ENCODE assay signal across 8 mouse cellular contexts in the genomic region with DNA sequence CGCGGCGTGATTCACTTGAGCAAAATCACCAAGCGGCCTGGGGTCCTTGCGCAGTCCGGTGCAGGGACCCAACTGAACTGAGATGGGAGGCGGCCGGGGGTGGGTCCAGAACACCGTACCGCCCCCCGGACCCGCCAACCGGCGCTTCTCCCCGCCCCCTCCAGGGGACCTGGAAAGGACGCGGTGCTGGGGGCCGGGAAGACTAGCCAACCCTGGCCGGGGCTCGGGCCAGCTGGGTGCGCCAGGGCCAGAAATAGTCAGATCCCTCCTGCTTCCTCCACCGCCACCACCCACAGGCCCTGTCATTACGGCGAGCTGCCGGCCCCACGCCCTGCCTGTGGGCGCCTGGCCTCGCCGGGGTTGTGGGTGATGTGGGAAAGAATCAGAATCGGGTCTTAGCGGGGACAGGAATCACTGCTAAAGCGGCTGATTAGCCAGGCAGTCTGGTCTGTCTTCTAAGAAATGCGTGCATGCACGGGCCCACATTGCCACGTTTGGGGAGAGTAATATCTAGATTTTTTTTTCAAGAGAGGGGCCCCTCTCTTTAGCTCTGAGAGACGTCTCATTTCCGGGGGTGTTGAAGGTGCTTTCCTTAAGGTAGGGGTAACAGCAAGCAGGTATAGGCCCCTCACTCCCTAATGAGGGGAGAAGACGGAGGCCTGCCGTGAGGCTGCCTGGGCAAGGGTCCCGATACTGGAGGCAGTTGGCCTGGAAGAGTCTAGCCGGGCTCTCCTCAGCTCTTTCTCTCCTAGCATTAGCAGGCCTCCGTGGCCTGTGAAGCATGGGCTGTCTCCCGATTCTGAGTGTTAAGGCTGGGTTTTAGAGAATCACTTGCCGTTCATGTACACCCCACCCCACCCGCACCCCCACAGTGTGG. TPM values are rescaled to one million over a fixed set of nuclear protein-coding genes. Genes with fewer than 3 reads are reported as not detected.
DNase-seq lines count a peak whose midpoint lies in the region; ATAC-seq lines count a peak whose summit lies in the region.

Plcd1 (minus strand) TSS at position 84 of the 877 bp plus-strand sequence.

- peak; percentile 76 for ATAC-seq in hindbrain, embryonic 11.5 days (ENCODE audit: low FRiP score)
- ATAC-seq in lung, embryonic 16.5 days (ENCODE audit: low read depth) = peak; percentile 91

- DNase-seq in NIH3T3 (ENCODE audit: low read depth) = peak; percentile 85
- peak; percentile 88 to 94 for DNase-seq in cerebellum, postnatal 14 days
- DNase-seq in frontal cortex, postnatal 25 days (ENCODE audit: low spot score in 2 of 2) = peak; percentile 52 to 69
- peak; percentile 79 for DNase-seq in hindbrain, embryonic 11.5 days (ENCODE audit: low spot score)
- DNase-seq in layer of hippocampus, postnatal 14 days (ENCODE audit: low spot score in 2 of 2) = peak; percentile 84 to 92
- DNase-seq in retina, embryonic 14.5 days (ENCODE audit: low spot score) = peak; percentile 65
- DNase-seq in yolk sac, embryonic 10.5 days (ENCODE audit: low spot score) = peak; percentile 89

- H3K27ac ChIP-seq in hindbrain, embryonic 11.5 days (ENCODE audit: low read depth, low read length) = no peak within 1 kb of the TSS
- peak within 1 kb of the TSS; percentile 65 for H3K27ac ChIP-seq in lung, embryonic 16.5 days (ENCODE audit: low read length)

- H3K36me3 ChIP-seq in hindbrain, embryonic 11.5 days (ENCODE audit: control insufficient read depth, insufficient read depth, low read length) = no peaks in the 10 kb centered on the region
- H3K36me3 ChIP-seq in lung, embryonic 16.5 days (ENCODE audit: control insufficient read depth, insufficient read depth, low read length) = no peaks in the 10 kb centered on the region

- H3K27me3 ChIP-seq in hindbrain, embryonic 11.5 days (ENCODE audit: control insufficient read depth, insufficient read depth, low read length) = peaks cover 12% of the 10 kb centered on the region
- H3K27me3 ChIP-seq in lung, embryonic 16.5 days (ENCODE audit: control insufficient read depth, insufficient read depth, low read depth, low read length) = peaks cover 4% of the 10 kb centered on the region; the same call in 1 of the 2 replicates

- peak within 1 kb of the TSS; percentile 62 for H3K9ac ChIP-seq in hindbrain, embryonic 11.5 days (ENCODE audit: low read depth, low read length)
- peak within 1 kb of the TSS; percentile 53 for H3K9ac ChIP-seq in lung, embryonic 16.5 days (ENCODE audit: low read length)

- peaks cover 8% of the 10 kb centered on the region for H3K4me1 ChIP-seq in hindbrain, embryonic 11.5 days (replicated peaks; ENCODE audit: control insufficient read depth, insufficient read depth, low read length)
- H3K4me1 ChIP-seq in lung, embryonic 16.5 days (replicated peaks; ENCODE audit: control insufficient read depth, insufficient read depth, low read length) = peaks cover 27% of the 10 kb centered on the region

- H3K4me2 ChIP-seq in hindbrain, embryonic 11.5 days (replicated peaks; ENCODE audit: low read depth, low read length) = peak within 1 kb of the TSS; percentile 79
- H3K4me2 ChIP-seq in lung, embryonic 16.5 days (ENCODE audit: low read depth, low read length) = peak within 1 kb of the TSS; percentile 70

- 8% methylated on average over 45 of the region's 45 CpGs for WGBS in hindbrain, embryonic 11.5 days
- WGBS in lung, embryonic 16.5 days = 13% methylated on average over 40 of the region's 45 CpGs

- no peaks in the 10 kb centered on the region for H3K9me3 ChIP-seq in hindbrain, embryonic 11.5 days (ENCODE audit: control insufficient read depth, low read length)
- H3K9me3 ChIP-seq in lung, embryonic 16.5 days (ENCODE audit: control insufficient read depth, low read length) = no peaks in the 10 kb centered on the region

- H3K4me3 ChIP-seq in hindbrain, embryonic 11.5 days (ENCODE audit: low read depth, low read length) = peak within 1 kb of the TSS; percentile 58
- peak within 1 kb of the TSS; percentile 66 for H3K4me3 ChIP-seq in lung, embryonic 16.5 days (ENCODE audit: low read length)

RNA-seq across cellular contexts. Expression of gene Plcd1, which starts in this region (rescaled TPM):
- 27.7 and 28.8 TPM in 2 replicates for polyA plus RNA-seq in hindbrain, embryonic 11.5 days (2014; fragmentation: Nextera tagmentation; extraction: Ambion mirVana)
- 10 to 100 TPM; 11.4 to 11.9 TPM for total RNA-seq in layer of hippocampus, postnatal 14 days (2021)
- 17.2 and 18.6 TPM in 2 replicates for polyA plus RNA-seq in lung, embryonic 16.5 days (2015; fragmentation: Nextera tagmentation; extraction: Ambion mirVana)
